Mouse (Mus musculus): ENCODE data around the gene A4gnt. TPM values are rescaled to one million over a fixed set of nuclear protein-coding genes. Genes with fewer than 3 reads are reported as not detected.

A4gnt gene
- polyA plus RNA-seq, 1 experiment from 2014 or later: not detected

DNA sequence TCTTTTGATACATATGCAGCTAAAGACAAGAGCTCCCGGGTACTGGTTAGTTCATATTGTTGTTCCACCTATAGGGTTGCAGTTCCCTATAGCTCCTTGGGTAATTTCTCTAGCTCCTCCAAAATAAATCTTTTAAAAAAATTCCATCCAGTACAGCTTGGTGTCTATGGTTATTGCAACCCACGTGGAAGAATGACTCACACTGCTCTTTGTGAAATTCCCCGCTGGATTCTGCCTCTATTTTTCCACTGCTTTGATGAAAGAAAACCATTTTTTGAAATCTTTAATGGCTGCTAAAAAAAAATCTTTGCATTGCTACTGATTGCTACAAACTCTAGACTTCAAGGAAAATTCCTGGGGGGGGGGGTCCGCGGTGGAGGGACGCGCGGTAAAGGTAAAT is 7.4 kb downstream of the A4gnt start:
- no peak overlapping the region for H3K4me2 ChIP-seq
- no peak overlapping the region for H3K27ac ChIP-seq
- H3K4me3 ChIP-seq (replicated peaks): no peak overlapping the region
- ATAC-seq (ENCODE audit: insufficient number of reproducible peaks, insufficient read depth, low FRiP score, low TSS enrichment, low read depth): no peak
- H3K27me3 ChIP-seq: no peaks in the 10 kb centered on the region
- H3K36me3 ChIP-seq: no peaks in the 10 kb centered on the region
- no peak overlapping the region for H3K9ac ChIP-seq (replicated peaks)
- WGBS: 94% methylated on average over 8 of the region's 8 CpGs
- H3K4me1 ChIP-seq (replicated peaks): no peaks in the 10 kb centered on the region
- no peaks in the 10 kb centered on the region for H3K9me3 ChIP-seq

DNA sequence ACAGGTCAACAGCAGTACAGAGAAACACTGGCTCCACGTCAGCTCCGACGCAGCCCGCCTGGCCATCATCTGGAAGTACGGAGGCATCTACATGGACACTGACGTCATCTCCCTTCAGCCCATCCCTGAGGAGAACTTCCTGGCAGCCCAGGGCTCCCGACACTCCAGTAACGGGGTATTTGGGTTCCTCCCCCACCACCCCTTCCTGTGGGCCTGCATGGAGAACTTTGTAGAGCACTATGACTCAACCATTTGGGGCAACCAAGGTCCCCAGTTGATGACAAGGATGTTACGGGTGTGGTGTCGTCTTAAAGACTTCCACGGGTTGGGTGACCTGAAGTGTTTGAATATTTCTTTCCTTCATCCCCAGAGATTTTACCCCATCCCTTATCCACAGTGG is 7.9 kb downstream of the A4gnt start:
- Histone ChIP-seq H3K36me3 (no peaks in the 10 kb centered on the region), H3K27me3 (no peaks in the 10 kb centered on the region), H3K4me2 (no peak overlapping the region), H3K9me3 (no peaks in the 10 kb centered on the region), H3K9ac (replicated peaks) (no peak overlapping the region), H3K4me3 (replicated peaks) (no peak overlapping the region), H3K27ac (no peak overlapping the region), H3K4me1 (replicated peaks) (no peaks in the 10 kb centered on the region)
- 93% methylated on average over 11 of the region's 11 CpGs for WGBS
- no peak for ATAC-seq (ENCODE audit: insufficient number of reproducible peaks, insufficient read depth, low FRiP score, low TSS enrichment, low read depth)

DNA sequence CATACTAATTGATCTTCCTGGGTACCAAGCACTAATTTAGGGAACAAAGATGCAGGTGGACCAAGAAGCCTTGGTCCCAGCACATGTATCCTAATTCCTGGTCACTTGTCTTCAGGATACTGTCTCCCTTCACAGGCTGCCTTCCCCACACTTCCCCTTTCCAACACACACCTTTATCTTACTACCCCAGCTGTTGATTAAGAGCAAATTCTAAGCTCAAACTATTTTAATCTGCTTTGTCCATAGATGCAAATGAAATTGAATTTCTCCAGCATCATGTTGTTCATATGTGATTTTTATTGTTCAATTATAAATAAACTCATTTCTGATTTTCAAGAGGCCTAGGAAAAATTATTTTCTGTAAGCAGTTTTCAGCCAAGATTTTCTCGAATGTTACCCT is 9.7 kb downstream of the A4gnt start:
- 78% methylated on average over 1 of the region's 1 CpGs for WGBS
- no peak for ATAC-seq (ENCODE audit: insufficient number of reproducible peaks, insufficient read depth, low FRiP score, low TSS enrichment, low read depth)
- Histone ChIP-seq H3K4me3 (replicated peaks) (no peak overlapping the region), H3K4me2 (no peak overlapping the region), H3K4me1 (replicated peaks) (no peaks in the 10 kb centered on the region), H3K9me3 (no peaks in the 10 kb centered on the region), H3K9ac (replicated peaks) (no peak overlapping the region), H3K27me3 (no peaks in the 10 kb centered on the region), H3K27ac (no peak overlapping the region), H3K36me3 (no peaks in the 10 kb centered on the region)

DNA sequence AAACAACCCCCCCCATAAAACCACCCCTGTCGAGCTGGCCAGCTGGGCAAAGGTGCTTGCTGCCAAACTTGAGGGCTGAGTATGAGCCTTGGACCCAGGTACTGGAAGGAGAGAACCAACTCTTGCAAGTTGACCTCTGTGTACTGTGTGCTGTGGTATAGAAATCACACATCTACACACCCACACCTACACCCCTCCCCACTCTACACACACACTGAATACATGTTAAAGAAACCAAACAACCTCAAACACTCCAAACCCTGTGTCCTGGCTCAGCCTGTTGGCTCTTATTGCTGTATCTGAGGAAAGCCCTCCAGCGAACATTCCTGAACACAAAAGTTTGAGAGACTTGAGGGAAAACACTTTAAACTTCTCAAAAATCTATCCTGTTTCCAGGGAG is 10.7 kb downstream of the A4gnt start:
- Histone ChIP-seq H3K9ac (replicated peaks) (no peak overlapping the region), H3K4me3 (replicated peaks) (no peak overlapping the region), H3K36me3 (no peaks in the 10 kb centered on the region), H3K4me1 (replicated peaks) (no peaks in the 10 kb centered on the region), H3K4me2 (no peak overlapping the region), H3K9me3 (no peaks in the 10 kb centered on the region), H3K27ac (no peak overlapping the region), H3K27me3 (no peaks in the 10 kb centered on the region)
- 53% methylated on average over 2 of the region's 2 CpGs for WGBS
- no peak for ATAC-seq (ENCODE audit: insufficient number of reproducible peaks, insufficient read depth, low FRiP score, low TSS enrichment, low read depth)

DNA sequence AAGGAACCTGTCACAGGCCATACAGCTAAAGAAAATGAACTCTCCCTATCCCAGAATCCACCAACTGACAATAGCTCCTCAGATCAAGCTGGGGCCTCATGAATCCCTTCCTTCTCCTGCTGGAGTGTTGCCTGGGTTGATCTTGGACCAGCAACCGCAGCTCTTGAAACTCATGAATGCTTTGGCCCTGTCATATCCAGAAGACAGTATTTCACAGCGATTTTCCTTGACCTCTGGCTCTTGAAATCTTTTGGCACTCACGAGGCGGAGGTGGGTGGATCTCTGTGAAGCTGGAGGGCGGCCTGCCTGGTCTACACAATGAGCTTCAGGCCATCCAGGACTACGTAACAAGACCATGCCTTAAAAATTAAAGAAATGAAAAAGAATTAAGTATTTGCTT is 11.8 kb downstream of the A4gnt start:
- Histone ChIP-seq H3K36me3 (no peaks in the 10 kb centered on the region), H3K27me3 (no peaks in the 10 kb centered on the region), H3K4me3 (replicated peaks) (no peak overlapping the region), H3K27ac (no peak overlapping the region), H3K4me2 (no peak overlapping the region), H3K4me1 (replicated peaks) (0 out of 2 replicates have a peak, but pooled peaks cover 6% of the 10 kb centered on the region), H3K9me3 (no peaks in the 10 kb centered on the region), H3K9ac (replicated peaks) (no peak overlapping the region)
- no peak for ATAC-seq (ENCODE audit: insufficient number of reproducible peaks, insufficient read depth, low FRiP score, low TSS enrichment, low read depth)
- WGBS: 80% methylated on average over 6 of the region's 6 CpGs

DNA sequence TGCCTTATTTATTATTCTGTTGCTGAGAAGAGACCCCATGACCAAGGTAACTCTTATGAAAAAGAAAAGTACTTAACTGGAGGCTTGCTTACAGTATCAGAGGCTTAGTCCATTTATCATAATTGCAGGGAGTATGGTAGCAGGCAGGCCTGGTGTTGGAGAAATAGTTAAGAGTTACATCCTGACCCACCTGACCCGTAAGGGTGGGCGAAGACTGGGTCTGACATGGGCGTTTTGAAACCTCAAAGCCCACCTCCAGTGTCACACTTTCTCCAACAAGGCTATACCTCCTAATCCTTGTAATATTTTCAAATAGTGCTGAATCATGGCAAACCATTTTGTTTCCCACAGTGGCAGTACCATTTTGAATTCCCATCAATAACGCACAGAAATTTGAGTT is 16.3 kb downstream of the A4gnt start:
- no peak overlapping the region for H3K27ac ChIP-seq
- no peaks in the 10 kb centered on the region for H3K9me3 ChIP-seq
- H3K4me1 ChIP-seq (replicated peaks): peaks cover 28% of the 10 kb centered on the region
- peak overlapping the region; percentile 75 for H3K4me2 ChIP-seq
- H3K36me3 ChIP-seq: peaks cover 12% of the 10 kb centered on the region
- WGBS: 61% methylated on average over 4 of the region's 4 CpGs
- H3K4me3 ChIP-seq (replicated peaks): peak overlapping the region; percentile 65; the same call in 1 of the 2 replicates
- H3K27me3 ChIP-seq: no peaks in the 10 kb centered on the region
- H3K9ac ChIP-seq (replicated peaks): no peak overlapping the region
- no peak for ATAC-seq (ENCODE audit: insufficient number of reproducible peaks, insufficient read depth, low FRiP score, low TSS enrichment, low read depth)

DNA sequence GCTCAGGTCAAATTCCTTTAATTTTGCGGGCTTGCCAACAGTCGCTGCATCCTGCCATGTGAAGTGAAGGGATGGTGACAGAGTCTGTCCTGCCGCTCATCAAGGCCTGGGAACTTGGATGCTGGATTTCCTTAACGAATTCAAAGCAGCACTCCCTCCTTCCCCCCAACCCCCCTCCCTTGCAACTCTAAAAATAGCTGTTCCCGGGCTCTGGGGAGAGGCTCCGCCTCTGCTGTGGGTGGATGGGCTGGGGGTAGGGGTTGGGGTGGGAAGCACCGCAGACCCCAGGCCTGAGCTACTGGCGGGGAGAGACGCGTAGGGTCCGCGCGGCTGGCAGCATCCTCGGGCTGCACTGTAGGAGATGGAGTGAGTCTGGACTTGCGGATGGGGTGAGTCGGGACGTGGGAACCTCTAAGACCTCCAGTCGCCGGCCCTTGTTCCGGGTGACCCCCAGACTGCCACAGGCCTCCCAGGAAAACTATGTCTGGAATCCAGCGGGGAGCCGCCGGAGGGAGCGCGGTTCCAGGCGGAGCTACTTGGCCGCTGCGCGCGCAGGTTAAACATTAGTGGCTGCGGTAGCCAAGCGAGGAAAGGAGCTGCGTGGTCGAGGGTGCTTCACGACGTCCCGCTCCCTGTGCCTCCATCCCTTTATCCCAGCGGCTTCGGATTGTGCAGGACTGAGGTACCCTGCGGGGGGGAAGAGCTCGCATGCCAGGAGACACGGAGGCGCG is 17.1 kb downstream of the A4gnt start, which contains the start of gene Dzip1l:
Dzip1l (plus strand) TSS at position 216 of the 731 bp plus-strand sequence.
- H3K27ac ChIP-seq: peak within 1 kb of the TSS; percentile 91
- ATAC-seq (ENCODE audit: insufficient number of reproducible peaks, insufficient read depth, low FRiP score, low TSS enrichment, low read depth): peak; percentile 92
- peaks cover 20% of the 10 kb centered on the region for H3K36me3 ChIP-seq
- H3K4me2 ChIP-seq: peak within 1 kb of the TSS; percentile 75
- no peaks in the 10 kb centered on the region for H3K9me3 ChIP-seq
- peak within 1 kb of the TSS; percentile 65 for H3K4me3 ChIP-seq (replicated peaks)
- under 1% methylated on average over 44 of the region's 44 CpGs for WGBS
- peak within 1 kb of the TSS; percentile 81 for H3K9ac ChIP-seq (replicated peaks)
- H3K27me3 ChIP-seq: no peaks in the 10 kb centered on the region
- peaks cover 28% of the 10 kb centered on the region for H3K4me1 ChIP-seq (replicated peaks)

DNA sequence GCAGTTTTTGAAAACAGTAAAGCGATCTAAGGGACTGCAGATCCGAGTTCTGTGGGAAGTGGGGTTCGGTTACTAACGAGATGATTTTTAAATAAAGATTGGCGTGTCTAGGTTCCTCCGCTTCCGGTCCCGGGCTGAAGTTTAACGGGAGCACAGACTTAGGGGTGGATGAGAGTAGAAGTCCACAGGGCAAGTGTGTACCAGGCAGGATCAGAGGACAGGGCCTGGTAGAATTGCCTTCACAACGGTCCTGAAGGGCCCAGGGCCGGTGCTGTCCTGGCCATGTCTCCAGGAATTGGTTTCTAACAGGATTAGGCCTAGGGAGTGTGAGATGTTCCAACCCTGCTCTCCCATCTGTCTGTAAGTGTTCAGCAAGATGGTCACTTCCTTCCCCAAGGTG is 17.8 kb downstream of the A4gnt start:
- ATAC-seq (ENCODE audit: insufficient number of reproducible peaks, insufficient read depth, low FRiP score, low TSS enrichment, low read depth): 0 out of 2 replicates have a peak, but pooled peaks have one; percentile 17
- H3K36me3 ChIP-seq: peaks cover 26% of the 10 kb centered on the region
- under 1% methylated on average over 11 of the region's 11 CpGs for WGBS

DNA sequence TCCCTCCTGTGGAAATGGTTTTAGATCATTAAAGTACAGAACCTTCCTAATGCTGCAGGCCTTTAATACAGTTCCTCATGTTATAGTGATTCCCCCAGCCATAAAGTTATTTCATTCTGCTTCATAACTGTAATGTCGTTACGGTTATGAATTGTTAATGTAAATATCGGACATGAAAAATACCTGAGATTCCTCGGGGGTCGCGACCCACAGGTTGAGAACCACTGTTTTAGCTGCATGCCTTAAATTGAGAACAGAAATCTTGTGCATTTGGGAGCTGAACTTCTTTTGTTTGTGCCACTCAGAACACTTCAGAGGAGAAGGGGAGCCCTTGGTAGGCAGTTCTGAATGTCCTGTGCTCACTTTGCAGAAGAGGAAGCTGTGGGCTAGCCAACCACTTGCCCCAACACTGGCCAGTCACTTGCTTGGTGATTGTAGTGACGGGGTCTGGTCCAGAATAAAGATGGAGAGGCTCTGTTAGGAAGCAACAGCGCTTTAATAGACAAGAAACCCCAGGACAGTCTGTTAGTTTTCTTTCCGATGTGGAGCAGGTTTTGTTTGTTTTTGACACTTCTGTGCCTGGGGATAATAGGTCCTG is 18.3 kb downstream of the A4gnt start:
- WGBS: 54% methylated on average over 9 of the region's 9 CpGs
- Histone ChIP-seq H3K27ac (peak overlapping the region; percentile 91), H3K4me1 (replicated peaks) (peaks cover 28% of the 10 kb centered on the region), H3K4me2 (peak overlapping the region; percentile 75), H3K9ac (replicated peaks) (peak overlapping the region; percentile 81), H3K9me3 (no peaks in the 10 kb centered on the region), H3K36me3 (peaks cover 32% of the 10 kb centered on the region), H3K27me3 (no peaks in the 10 kb centered on the region), H3K4me3 (replicated peaks) (peak overlapping the region; percentile 65)
- ATAC-seq (ENCODE audit: insufficient number of reproducible peaks, insufficient read depth, low FRiP score, low TSS enrichment, low read depth): no peak

More for the DNA sequence above, 17.8 kb downstream of the A4gnt start:
- Histone ChIP-seq H3K4me3 (replicated peaks) (peak overlapping the region; percentile 65), H3K9ac (replicated peaks) (peak overlapping the region; percentile 81), H3K27ac (peak overlapping the region; percentile 91), H3K9me3 (no peaks in the 10 kb centered on the region), H3K4me2 (peak overlapping the region; percentile 75), H3K4me1 (replicated peaks) (peaks cover 28% of the 10 kb centered on the region), H3K27me3 (no peaks in the 10 kb centered on the region)

DNA sequence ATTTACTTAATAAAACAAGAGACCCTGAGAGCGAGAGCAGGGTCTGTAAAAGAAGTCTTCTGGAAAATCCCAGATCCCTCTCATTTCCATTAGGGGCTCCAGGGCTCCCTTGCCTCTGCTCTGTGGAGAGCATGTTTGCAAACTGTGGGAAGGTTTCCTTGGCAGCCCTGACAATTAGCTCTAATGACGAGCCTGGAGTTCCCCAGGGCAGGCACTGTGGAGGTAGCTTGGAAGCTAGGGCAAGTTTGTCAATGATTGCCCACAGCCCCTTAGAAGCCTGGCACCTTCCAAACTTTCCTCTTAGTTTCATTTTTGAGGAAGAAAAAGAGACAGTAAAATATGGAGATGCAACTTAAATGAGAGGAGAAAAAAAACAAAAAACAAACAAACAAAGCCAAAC is 19.5 kb downstream of the A4gnt start:
- peaks cover 43% of the 10 kb centered on the region for H3K36me3 ChIP-seq
- no peaks in the 10 kb centered on the region for H3K9me3 ChIP-seq
- ATAC-seq (ENCODE audit: insufficient number of reproducible peaks, insufficient read depth, low FRiP score, low TSS enrichment, low read depth): no peak
- H3K4me1 ChIP-seq (replicated peaks): peaks cover 28% of the 10 kb centered on the region
- H3K27ac ChIP-seq: no peak overlapping the region
- H3K9ac ChIP-seq (replicated peaks): no peak overlapping the region
- H3K4me2 ChIP-seq: no peak overlapping the region
- WGBS: 49% methylated on average over 2 of the region's 2 CpGs
- H3K4me3 ChIP-seq (replicated peaks): no peak overlapping the region
- no peaks in the 10 kb centered on the region for H3K27me3 ChIP-seq

DNA sequence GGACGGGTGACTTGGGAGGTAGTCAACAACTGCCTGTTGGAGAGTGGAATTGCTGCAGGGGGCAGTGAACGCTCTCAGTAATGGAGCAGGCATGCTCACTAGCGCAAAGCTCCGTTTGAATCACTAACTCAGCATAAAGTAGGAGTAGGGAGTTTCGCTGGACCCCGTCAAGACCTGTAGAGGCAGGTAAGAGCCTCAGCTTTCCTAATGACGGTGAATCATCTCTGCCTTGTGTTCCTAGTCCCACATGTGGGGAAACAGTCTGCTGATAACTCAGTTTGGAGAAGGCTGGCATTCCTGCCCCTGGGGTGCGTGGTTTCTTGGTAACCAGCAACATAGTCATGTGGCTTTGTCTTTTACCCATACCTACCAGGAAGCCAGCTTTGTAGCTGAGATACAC is 20.0 kb downstream of the A4gnt start:
- Histone ChIP-seq H3K36me3 (peaks cover 48% of the 10 kb centered on the region), H3K27ac (no peak overlapping the region), H3K9ac (replicated peaks) (no peak overlapping the region), H3K9me3 (no peaks in the 10 kb centered on the region), H3K4me1 (replicated peaks) (peaks cover 28% of the 10 kb centered on the region), H3K4me3 (replicated peaks) (no peak overlapping the region), H3K4me2 (0 out of 2 replicates have a peak overlapping the region, but pooled peaks have one; percentile 7), H3K27me3 (no peaks in the 10 kb centered on the region)
- no peak for ATAC-seq (ENCODE audit: insufficient number of reproducible peaks, insufficient read depth, low FRiP score, low TSS enrichment, low read depth)
- 65% methylated on average over 8 of the region's 8 CpGs for WGBS

All from limb, embryonic 12.5 days (tissue).